Mouse (Mus musculus) T-helper 1 cell (primary cell): Measurements from ENCODE around the gene Hist1h4j.
"Not testable (repeated sequence)": the region's sequence is repeated elsewhere in the genome, so short reads cannot be mapped to it uniquely, and the experiment has no call there.

Experiments
- in situ Hi-C: fragments of 300-600 bp; cut with MboI, MseI; formaldehyde crosslinking; loops from one replicate; pipeline ENCODE4 v1.15.1; 2025; ENCODE audit warnings: high pct_unique_total_duplicates

The Hist1h4j gene

DNA sequence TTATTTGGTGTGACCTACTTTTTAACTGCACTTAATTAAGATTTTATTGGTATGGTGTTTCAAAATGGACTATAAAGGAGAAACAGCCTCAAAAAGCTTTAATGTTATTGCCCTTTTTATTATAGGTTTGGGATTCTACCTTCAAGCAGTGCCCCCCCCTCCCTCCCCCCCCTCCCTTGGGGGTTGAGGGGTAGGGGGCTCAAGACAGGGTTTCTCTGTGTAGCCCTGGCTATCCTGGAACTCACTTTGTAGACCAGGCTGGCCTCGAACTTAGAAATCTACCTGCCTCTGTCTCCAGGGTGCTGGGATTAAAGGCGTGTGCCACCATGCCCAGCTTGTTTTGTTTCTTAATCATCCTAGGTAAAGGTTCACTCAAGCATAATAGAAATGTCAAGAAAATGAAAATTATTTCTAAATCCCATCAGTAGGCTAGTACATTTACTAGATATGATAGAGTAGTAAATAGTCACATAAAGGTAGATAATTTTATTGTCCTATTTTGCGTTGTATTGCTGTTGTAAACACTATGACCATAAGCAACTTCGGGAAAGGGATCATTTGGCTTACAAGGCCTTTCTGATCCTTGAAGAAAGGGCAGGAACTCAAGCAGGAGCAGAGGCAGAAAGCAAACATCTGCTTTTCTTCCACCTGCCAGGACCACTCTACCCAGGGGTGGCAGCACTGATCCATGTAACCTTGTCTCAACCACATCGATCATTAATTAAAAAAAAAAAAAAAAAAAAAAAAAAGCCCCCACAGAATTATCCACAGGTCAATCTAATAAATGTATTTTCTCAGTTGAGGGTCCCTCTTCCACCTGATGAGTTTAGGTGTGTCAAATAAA lies 11.6 kb upstream of the Hist1h4j start:
- in situ Hi-C loops = loop anchor here (5.0 to 25.0 kb wide), 3 partner anchors 314 to 1849 kb away; partner anchors contain the start of genes Hist1h2ad, Hist1h2ae, Hist1h2ah and Hist1h2bf

DNA sequence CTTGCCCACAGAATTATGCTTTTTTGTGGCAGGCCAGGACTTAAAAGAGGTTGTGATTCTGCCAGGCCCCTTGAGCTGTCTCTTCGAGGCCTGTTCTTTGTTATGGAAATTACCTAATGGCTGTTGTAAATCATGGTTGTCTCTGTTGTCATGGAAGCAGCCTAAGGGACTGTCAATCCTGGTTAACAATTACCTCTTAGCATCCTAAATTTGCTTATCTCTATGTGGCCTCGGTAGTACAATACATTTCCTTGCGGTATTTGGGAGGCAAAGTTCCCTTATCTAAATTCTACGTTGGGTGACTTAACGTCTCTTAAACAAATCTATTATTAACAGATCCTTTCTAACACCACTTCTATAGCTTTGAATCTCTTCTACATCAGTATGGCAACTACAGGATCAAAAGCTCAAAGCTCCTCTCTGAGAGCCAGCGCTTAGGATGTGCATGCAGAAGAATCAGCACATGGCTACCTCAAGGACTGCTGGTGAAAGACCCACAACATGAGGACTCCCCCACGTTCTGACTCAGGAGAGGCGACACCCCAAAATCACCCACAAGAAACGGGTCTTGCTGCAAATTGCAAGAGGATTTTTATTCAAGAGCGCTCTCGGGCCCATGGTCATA lies 6.8 kb upstream of the Hist1h4j start:
- in situ Hi-C loops = no loop called here

DNA sequence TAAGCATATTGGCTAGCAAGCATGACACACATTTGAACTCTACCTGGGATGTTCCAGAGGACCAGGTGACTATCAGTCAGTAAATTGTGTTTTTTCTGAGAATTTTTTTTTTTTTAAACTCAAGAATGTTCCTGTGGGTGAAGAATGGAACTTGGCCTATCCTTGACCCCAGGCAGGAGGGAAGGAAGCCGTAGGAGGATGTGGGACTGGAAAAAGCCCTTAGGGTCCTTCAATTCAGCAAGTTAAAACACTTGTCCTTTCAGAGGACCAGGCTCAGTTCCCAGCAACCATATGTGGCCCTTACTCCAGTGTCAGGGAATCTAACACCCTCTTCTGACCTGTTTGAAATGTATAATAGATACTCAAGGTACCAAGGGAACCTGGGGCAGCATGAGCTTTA lies 5.3 kb upstream of the Hist1h4j start:
- in situ Hi-C loops = no loop called here

DNA sequence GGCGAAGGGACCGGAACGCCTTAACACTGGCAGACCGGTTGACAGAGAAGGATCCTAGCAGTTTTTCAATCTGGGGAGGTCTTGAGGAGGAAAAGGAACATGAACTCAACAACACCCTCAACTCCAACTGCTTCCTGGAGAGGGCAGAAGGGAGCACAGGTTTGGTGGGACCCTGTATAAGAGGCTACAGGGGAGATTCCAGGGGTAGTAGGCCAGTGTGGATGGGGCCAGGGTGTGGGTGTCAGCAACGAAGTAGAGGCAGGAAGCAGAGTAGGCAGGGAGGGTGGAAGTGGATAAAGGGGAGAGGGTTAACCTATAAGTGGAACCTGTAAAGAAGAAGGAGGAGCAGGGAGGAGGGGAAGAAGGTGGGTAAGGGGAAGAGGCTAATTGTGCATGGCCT lies 1.4 kb upstream of the Hist1h4j start:
- in situ Hi-C loops = no loop called here

DNA sequence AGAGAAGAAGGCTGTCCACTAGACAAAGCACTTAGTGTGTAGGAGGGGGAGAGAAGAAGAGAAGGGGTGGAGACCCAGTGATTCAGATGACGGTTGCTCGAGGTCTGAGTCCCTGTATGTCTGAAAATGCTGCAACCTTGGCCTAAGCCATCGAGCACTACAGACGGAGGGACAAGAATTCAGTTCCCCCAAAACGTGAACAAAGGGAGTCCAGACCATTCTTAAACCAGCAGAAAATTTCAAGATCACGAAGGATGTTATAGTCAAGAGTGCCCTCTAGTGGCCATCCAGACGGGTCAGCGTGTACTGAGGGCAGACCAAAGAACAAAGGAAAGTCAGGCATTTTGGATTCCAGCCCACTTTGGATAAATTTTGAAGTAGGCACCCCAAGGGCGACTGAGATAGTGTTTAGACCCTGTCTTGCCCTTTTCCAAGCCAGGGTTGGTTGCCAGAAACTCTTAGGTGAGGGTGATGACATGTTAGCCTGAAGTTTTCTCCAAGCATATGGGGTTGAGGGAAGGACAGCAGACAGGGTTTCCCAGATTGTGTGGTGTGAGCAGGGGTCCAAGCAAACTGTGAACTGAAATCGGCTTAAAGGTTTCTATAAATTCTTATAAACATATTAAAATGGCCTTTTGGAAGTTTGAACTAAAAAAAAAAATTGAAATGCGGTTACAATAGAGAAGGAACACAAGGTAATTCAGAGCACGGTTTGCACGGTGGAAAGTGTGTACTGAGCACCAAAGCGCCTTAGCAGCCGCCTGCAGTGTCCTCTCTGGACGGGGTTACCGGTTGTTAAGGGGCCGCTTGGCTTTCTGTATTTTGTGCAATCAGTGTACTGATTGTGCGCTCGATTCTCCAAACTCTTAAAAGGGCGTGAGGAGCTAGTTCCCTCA lies 606 bp upstream of the Hist1h4j start:
- in situ Hi-C loops = no loop called here

DNA sequence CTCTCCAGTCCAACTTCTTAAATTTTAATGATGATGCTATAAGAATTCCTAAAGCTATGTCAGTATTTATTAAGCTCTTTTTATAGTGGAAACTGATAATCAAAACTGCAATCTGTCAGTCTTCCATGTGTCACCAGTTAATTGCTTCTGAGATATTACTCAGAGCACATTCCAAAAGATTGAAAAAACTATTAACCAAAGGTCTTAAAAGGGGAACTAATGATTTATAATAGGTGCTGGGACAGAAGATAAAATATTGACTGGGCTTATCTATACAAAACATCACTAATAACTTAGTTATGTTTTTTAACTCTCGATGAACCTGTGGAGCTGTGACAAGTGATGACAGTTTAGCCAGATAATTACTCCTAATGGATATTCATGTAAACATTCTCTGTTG lies 10.1 kb downstream of the Hist1h4j start:
- in situ Hi-C loops = no loop called here

DNA sequence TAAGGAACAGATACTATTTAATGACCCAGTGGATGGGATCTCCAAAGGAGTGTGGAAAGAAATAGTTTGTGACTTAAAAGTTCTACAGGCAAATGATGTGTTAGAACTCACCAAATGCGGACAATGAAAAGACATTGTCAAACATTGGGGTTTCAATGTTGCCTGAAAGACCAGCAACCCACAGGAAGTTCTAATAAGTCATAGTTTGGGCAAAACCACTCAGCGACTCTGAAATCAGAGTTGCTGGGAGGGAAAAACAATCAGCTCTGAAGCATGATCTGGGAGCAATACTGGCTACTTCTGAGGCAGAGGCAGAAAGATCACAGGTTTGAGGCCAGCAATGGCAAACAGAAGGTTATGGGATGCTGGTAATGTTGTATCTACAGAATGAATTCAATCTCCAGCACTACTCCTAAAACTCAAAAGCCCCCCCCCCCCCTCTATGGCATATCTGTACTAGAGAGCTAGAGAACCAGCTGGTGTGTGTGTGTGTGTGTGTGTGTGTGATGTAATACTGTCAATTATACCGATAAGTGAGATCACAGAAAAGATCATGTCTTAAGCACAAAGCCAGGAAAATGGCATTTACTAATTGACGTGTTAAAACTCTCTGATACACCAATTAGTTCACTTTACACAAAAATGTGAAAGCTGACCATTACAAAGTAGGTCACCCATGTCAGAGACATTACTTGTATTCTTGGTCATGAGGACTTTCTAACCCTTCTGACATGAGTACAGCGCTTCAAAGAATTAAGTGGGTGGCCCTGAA lies 14.7 kb downstream of the Hist1h4j start:
- in situ Hi-C loops = no loop called here

DNA sequence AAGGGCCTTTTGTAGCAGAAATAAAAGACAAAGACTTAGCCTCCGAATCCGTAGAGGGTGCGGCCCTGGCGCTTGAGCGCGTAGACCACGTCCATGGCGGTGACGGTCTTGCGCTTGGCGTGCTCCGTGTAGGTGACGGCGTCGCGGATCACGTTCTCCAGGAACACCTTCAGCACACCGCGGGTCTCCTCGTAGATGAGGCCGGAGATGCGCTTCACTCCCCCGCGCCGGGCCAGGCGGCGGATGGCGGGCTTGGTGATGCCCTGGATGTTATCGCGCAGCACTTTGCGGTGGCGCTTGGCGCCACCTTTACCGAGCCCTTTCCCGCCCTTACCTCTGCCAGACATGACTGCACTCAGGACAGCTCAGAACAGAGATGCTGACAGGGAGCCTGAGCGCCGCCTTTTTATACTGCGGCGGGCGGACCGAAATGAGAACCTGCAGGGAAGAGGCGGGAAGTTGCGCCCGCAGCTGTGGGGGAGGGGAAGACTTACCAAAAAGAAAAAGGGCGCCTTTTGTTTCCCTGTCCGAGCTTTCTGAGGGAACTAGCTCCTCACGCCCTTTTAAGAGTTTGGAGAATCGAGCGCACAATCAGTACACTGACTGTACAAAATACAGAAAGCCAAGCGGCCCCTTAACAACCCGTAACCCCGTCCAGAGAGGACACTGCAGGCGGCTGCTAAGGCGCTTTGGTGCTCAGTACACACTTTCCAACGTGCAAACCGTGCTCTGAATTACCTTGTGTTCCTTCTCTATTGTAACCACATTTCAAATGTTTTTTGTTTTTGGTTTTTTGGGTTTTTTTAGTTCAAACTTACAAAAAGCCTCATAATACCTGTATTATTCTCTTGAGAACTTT lies 15.5 kb downstream of the Hist1h4j start, which contains the start of gene Hist1h4k:
Gene Hist1h4k, minus strand, starts transcription at position 347 of the 859 bp plus-strand sequence.
- in situ Hi-C loops = not testable (repeated sequence)

DNA sequence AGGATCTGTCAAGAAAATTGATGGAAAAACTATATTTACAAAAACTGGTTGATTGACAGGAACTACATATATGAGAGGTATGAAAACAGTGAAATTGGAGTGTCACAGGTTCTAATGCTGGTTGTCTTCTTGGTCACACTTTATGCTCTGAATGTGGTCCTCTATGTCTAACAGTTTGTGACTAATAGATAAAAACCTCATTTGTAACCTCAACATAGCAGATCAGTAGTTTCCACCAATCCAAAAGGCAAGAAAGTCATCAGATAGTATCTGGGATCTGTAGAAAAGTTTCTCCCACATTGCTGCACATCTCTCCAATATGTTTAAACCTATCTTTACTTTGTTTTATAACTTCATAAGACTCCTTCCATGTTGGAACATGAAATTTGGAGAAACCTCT lies 16.6 kb downstream of the Hist1h4j start:
- in situ Hi-C loops = no loop called here

DNA sequence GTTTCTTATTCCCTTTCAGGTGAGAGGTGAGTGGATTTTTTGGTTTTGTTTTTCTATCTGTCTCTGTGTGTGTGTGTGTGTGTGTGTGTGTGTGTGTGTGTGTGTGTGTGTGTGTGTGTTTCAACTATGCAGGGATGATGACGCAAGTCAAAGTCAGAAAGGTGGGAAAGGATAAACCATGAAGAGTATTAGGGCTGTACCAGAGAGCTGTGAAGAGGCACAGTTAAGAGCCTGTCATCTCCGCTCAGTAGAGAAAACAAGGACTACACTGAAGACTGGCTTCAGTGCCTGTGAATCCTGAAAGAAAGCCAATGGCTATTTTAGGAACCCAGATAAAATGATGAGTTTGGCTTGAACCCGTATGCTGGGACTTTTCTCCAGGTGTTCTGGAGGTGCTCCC lies 17.0 kb downstream of the Hist1h4j start:
- in situ Hi-C loops = no loop called here

DNA sequence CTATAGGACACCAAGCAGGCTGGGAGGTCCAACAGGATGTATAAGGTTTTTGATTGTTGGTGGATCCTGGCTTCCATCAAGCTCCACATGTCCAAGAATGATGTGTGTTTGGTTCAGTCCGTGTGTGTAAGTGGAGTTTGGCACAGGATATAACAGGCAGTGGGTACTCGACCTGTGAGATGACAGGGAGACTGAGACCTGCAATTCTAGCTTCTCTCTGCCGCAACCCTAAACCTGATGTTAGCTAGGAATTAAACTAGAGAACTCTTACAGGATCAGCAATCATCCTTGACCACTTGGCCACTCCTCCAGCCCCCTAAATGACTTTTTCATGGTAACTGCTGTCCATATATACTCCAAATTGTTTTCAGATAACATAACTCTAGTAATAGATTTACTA lies 17.5 kb downstream of the Hist1h4j start:
- in situ Hi-C loops = no loop called here

DNA sequence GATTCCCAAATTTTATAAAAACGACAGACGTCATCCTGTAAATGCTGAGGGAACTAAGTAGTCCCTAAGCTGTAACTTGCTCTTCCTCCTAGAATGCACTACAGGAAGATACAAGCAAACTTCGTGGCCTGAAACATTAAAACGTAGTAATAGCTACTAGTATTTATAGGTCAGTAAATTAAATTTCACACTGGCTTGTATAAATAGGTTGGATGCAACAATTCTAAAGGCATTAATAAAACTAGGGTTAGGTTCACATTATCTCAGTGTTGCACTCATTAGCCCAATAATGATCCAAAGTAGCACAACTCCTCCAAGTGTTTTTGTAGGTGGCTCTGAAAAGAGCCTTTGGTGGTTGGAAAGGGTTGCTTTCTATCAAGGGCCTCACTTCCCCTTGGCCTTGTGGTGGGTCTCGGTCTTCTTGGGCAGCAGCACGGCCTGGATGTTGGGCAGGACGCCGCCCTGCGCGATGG lies 18.2 kb downstream of the Hist1h4j start:
- in situ Hi-C loops = no loop called here

DNA sequence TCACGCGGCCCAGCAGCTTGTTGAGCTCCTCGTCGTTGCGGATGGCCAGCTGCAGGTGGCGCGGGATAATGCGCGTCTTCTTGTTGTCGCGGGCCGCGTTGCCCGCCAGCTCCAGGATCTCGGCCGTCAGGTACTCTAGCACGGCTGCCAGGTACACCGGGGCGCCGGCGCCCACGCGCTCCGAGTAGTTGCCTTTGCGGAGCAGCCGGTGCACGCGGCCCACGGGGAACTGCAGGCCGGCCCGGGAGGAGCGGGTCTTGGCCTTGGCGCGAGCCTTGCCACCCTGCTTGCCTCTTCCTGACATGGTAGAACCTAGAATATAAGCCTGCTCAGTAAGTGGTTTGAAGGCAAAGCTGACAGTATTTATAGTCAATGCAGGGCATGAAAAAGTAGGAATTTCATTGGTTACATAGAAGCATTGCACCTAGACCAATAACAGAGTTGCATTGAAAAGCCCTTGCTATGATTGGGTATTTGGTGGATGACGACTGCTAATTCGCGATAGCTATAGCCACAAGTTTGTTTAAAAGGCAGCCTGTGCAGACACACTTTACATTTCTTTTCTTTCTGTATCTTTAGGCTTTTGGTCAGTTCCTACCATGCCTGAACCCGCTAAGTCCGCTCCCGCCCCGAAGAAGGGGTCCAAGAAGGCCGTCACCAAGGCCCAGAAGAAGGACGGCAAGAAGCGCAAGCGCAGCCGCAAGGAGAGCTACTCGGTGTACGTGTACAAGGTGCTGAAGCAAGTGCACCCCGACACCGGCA lies 18.8 kb downstream of the Hist1h4j start, which contains the start of the genes Hist1h2ak and Hist1h2bn:
Gene Hist1h2ak, minus strand, starts transcription at position 304 of the 762 bp plus-strand sequence.
Gene Hist1h2bn, plus strand, starts transcription at position 600 of the 762 bp plus-strand sequence.
- in situ Hi-C loops = not testable (repeated sequence)

DNA sequence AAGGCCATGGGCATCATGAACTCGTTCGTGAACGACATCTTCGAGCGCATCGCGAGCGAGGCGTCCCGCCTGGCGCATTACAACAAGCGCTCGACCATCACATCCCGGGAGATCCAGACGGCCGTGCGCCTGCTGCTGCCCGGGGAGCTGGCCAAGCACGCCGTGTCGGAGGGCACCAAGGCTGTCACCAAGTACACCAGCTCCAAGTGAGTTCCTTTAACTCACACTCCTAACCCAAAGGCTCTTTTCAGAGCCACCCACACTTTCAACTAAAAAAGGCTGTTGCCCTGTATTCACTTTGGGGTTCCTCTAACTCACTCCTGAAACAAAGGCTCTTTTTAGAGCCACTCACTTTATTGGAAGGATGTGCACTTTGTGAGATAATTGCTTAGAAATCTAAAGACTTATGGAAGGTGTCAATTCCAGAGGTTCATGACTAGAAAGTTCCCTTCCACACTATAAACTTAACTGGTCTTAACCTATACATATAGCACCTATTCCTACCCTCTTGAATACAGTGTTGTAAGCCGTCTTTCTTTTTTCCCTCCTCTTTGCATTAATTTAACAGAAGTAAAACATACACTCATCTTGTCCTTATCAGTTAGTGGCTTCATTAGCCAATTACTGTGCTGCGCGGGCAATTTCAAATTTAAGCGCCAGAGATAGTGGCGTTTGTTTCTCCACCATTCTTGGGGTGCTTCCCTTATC lies 19.6 kb downstream of the Hist1h4j start:
- in situ Hi-C loops = not testable (repeated sequence)

DNA sequence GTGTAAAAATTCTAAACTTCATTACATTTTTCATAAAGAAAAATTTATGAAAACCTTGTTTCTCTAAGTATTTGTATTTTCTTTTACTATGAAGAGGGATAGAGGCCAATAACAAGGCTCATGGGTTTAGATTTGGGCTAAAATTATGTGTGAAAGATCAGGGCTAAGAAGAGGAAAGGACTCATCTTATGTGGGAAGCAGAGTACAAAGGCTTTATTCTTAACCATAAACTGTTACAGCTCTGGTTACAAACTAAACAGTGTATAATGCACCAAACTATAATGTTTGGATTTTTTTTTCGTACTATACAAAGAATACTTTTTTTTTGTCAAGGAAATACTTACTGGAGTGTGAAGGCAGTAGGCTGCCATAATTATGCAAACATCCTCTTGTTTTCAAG lies 20.8 kb downstream of the Hist1h4j start:
- in situ Hi-C loops = no loop called here

DNA sequence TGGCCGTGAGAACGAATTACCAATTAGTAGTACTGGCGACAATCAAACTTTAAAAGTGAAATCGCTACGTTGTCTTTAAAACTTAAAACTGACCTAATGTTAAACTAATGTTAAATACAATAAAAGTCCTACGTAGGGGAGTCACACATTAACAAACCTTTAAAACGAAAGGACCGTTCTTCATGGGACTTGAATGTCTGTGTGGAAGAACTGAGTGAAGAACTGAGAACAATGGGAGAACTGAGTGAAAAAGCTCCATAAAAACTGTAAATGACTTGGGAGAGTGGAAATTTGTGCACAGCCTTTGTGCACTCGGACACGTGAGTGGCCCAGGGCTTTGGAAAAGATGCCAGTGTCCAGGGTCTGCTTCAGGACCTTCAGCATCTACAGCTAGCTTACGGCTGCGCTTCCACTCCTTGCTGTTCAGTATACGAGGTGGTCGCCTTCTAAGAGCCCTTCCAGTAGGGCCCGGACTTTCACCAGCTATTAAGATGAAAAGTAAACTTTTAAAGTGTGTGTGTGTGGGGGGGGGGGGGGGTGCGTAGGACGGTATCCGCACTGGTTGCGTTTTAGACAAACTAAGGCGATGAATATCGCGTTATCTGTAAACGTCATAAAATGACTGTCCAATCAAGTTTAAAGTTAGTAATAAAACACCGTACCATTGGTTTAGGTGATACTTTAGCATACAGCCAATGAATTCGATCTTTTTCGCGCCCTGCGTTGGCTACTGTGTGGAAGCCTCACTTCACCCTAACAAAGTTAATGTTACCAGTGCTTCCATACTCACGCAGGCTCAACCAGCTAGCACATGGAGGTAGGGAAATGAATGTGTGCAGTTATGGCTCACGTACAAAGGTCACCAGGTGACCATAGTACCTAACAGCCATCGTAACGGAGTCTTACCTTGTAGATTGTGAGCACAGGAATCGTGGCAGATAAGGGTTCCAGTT lies 44.2 kb downstream of the Hist1h4j start:
- in situ Hi-C loops = loop anchor here (25.0 kb wide), 1 partner anchor 1983 kb away; the partner anchor contains the start of genes Hist1h1a, Hist1h2ab, Hist1h3a and Hist1h3b
